Mouse (Mus musculus): ENCODE measurements around the gene Thumpd2.

DNA sequence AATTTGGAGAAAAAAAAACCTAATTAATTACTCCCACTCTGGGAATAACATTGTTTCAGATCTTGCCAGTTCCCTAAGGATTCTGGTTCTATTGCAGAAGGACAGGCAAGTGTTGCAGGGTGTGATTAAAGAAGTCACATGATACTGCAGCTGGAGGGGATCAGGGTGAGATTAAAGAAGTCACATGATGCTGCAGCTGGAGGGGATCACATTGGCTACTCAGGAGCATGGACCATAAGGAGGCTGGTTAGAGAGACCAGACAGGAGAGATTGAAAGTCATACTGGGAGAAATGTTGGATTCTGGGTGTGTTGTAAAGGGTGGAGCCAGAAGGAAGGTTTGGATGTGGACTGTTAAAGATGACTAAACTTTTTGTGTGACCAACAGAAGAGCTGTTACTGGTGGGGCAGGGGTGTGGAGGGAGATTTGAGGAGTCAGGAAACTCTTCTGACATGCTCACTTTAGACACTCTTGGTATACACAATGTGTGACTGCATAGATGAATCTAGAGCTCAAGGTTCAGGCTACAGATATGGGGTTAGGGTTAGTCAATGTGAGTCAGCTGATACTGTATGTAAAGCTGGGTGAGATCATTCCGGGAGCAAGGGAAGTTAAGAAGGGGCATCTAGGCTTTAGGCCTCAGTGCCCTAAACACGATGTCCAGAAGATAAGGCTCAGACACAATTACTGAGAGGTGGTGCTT lies 26.0 kb downstream of the Thumpd2 start:
- TF ChIP-seq CTCF (IDR thresholded peaks at IDR 0.05; ENCODE audit: borderline replicate concordance, extremely low read depth, insufficient read depth, insufficient read length) (no peak), POLR2A (IDR thresholded peaks at IDR 0.05; ENCODE audit: borderline replicate concordance, extremely low read depth, insufficient read depth, insufficient read length, poor library complexity, severe bottlenecking) (no peak)
